Mouse (Mus musculus) spleen, postnatal 0 days (tissue): ENCODE results near the gene Lcn2. TPM values are rescaled to one million over a fixed set of nuclear protein-coding genes. Genes with fewer than 3 reads are reported as not detected.

Experiments
- polyA plus RNA-seq: library from polyadenylated mRNA; unstranded; fragments of >200 nt; fragmentation: Nextera tagmentation; extraction: Ambion mirVana; gene quantifications from 2 replicates; pipeline ENCODE4 v1.2.1, GENCODE M21; 2015

The Lcn2 gene
- polyA plus RNA-seq: 401 and 613 TPM in 2 replicates

DNA sequence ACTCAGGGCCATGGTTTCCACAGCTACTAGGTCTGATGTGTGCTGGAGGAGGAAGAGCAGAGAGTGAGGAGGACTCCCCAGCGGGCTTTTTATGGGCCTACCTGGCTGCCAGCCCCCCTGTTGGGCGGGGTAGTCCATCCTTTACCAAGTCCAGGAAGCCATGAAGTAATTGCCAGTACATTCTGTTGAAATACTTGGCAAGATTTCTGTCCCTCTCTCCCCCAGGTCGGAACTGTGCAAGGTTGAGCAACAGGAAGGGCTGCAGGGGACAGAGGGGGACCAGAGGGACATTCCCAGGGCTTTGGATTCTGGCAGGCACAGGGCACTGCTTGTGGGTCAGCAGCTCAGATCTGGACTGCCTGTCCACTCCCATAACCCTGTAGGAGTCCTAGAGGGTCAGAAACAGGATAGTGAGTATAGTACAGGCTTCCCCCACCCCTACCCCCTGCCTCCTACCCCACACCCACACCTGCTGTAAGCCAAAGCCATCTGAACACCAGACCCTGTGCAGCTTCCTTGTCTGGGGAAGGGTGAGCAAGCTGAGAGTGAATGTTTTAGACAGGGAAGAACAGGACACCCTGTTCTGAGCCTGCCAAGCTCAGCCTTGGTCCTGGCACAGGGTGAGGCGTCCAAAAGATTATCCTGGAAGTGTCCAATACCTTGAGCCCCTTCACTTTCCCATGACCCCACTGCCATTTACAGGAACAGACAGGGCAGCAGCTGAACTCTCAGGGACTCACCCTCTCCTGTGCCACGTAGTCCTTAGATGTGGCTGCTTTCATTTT lies at the start of gene Lcn2:
Lcn2 (minus strand) TSS at position 547 of the 785 bp plus-strand sequence.

DNA sequence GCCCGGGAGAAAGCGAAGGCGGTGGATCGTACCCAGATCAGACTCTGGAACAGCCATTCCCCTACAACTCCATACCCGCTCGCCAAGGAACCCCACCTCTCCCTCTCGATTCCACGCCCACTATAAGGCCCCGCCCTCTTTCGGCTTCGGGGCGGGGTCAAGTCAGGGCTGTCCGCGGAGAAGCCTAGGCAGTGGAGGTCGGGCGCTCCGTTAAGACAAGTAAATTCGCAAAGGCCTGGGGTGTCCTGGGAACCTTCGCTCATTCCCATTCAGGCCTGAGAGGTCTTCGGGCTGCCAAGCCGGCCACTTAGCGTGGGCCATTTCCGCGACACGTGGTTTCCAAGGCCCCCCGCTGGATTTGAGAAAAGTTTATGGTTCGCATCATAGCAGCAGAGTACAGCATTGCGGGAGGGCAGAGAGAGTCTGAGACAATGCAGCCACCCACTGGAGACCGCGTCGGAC lies 7.5 kb upstream of the Lcn2 start, which contains the start of gene Ptges2:
Ptges2 (plus strand) TSS at position 413 of the 462 bp plus-strand sequence.

DNA sequence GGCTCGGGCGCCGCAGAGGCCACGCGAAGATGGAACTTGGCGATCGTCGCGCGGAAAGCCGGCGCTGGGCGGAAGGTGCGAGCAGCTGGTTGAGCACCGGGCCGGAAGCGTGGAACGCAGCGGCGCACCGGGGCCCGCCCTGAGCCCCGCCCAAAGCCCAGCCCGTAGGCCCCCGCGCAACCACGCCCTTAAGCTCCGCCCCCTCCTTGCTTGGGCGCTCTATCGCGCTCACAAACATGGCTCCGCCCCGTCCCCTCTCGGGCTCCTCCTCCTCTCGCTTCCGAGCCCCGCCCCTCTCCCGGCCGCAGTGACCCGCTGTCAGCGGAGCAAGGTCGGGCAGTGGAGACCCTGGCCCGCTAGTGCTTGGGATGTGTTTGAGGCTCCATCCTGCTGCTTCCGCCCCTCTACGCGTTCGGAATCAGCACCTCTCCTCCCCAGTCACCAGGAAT lies 6.3 kb downstream of the Lcn2 start, which contains the start of gene 1110008P14Rik:
1110008P14Rik (minus strand) TSS at position 164 of the 449 bp plus-strand sequence.

GRCm38 (mm10) chr2:32353007-32353542 lies 35.0 kb downstream of the Lcn2 start, which contains the start of gene Dnm1:
Gene Dnm1, minus strand, starts transcription at chr2:32353338.

DNA sequence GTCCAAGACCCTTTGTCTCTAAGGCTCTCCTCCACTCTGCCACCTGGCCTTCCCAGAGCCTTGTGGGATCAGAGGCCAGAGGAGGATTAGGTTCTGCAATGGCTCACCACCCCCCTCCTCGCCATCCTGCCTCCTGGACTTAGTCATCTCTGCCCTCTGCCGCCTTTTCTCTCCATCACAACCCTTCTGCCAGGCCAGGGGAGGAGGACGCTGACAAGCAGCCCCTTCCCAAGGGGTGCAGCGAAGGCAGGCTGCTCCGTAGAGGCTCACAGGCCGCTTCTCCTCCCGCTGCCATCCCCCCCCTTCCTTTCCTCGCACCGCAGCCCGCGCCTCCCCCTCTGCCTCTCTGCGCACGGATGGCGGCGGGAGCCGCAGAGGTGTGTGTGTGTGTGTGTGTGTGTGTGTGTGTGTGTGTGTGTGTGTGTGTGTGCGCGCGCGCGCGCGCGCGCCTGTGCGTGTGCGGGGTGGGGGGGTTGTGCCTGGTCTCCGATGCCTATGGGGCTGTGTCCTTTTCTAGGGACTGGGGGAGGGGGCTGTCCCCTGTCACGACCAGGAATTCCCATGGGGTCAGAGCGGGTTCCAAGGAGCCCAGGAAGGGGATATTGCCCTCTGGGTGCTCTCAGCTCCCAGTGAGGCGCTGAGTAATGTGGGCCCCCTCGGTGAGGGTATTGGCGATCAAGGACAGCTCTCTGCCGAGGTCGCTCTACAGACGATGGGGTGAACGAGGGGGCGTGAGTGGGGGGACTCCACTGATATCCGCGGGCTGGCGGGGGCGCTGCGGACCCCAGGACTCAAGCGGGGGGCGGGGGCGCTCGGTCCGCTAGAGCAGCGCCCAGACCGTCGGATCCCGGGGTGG lies 35.7 kb downstream of the Lcn2 start, which contains the start of gene Ciz1:
Ciz1 (plus strand) TSS at position 177 of the 856 bp plus-strand sequence.

Other genes with a start within 250 kb of the Lcn2 start
- gene Prrc2b, start 237.2 kb downstream of the Lcn2 start, polyA plus RNA-seq: 16.3 and 19.1 TPM in 2 replicates
- gene Pomt1, start 151.7 kb downstream of the Lcn2 start, polyA plus RNA-seq: 11.6 and 13.3 TPM in 2 replicates
- 31.9 and 32.8 TPM in 2 replicates for gene Uck1, start 128.1 kb downstream of the Lcn2 start, polyA plus RNA-seq
- 9.8 and 13.2 TPM in 2 replicates for gene Golga2, start 100.9 kb downstream of the Lcn2 start, polyA plus RNA-seq
- gene Swi5, start 100.2 kb downstream of the Lcn2 start, polyA plus RNA-seq: 268 and 276 TPM in 2 replicates
- 20.5 and 25.2 TPM in 2 replicates for gene Ciz1, start 35.9 kb downstream of the Lcn2 start, polyA plus RNA-seq
- gene Dnm1, start 34.9 kb downstream of the Lcn2 start, polyA plus RNA-seq: 2.0 and 3.8 TPM in 2 replicates
- 45.8 and 48.6 TPM in 2 replicates for gene 1110008P14Rik, start 6.3 kb downstream of the Lcn2 start, polyA plus RNA-seq
- 13.7 and 14.0 TPM in 2 replicates for gene Ptges2, start 7.6 kb upstream of the Lcn2 start, polyA plus RNA-seq
- 2.5 and 2.9 TPM in 2 replicates for gene Naif1, start 62.2 kb upstream of the Lcn2 start, polyA plus RNA-seq
- gene Slc25a25, start 63.2 kb upstream of the Lcn2 start, polyA plus RNA-seq: 7.0 and 7.8 TPM in 2 replicates
- gene Fam102a, start 147.1 kb upstream of the Lcn2 start, polyA plus RNA-seq: 3.9 and 5.6 TPM in 2 replicates
- gene Dpm2, start 182.6 kb upstream of the Lcn2 start, polyA plus RNA-seq: 73.8 and 81.9 TPM in 2 replicates
- gene Pip5kl1, start 186.5 kb upstream of the Lcn2 start, polyA plus RNA-seq: not detected in 2 replicates
- not detected in 2 replicates for gene 9430097D07Rik, start 187.4 kb upstream of the Lcn2 start, polyA plus RNA-seq
- 14.7 and 19.2 TPM in 2 replicates for gene St6galnac4, start 198.8 kb upstream of the Lcn2 start, polyA plus RNA-seq
- 13.3 and 16.6 TPM in 2 replicates for gene St6galnac6, start 211.5 kb upstream of the Lcn2 start, polyA plus RNA-seq
- gene Ak1, start 233.5 kb upstream of the Lcn2 start, polyA plus RNA-seq: 4.8 and 5.1 TPM in 2 replicates